Comparison of ENCODE assay signal across 8 mouse cellular contexts in genomic region chr3:126325891-126326627, GRCm38 (mm10). TPM values are rescaled to one million over a fixed set of nuclear protein-coding genes. Genes with fewer than 3 reads are reported as not detected.
DNase-seq lines count a peak whose midpoint lies in the region; ATAC-seq lines count a peak whose summit lies in the region.

No protein-coding gene starts in this region.

- no peak for ATAC-seq in megakaryocyte progenitor cell, adult 5-6 weeks (replicated peaks; ENCODE audit: poor library complexity)

- peak; percentile 9 for DNase-seq in adrenal gland, adult 2 months
- no peak for DNase-seq in adrenal gland, adult 18-20 months (ENCODE audit: low spot score in 2 of 2)
- DNase-seq in kidney, adult 9 months: peak; percentile 18
- no peak for DNase-seq in kidney, adult 11 months
- DNase-seq in Muller cell, postnatal 12 days (ENCODE audit: inconsistent ontology term): peak; percentile 6
- DNase-seq in kidney, postnatal 4 days: peak; percentile 30 to 42
- no peak for DNase-seq in frontal cortex, postnatal 25 days (ENCODE audit: low spot score in 2 of 2)

RNA-seq across cellular contexts. Expression of gene Arsj, which starts 37.4 kb away (rescaled TPM):
- under 1 TPM; 0.17 TPM for total RNA-seq in adrenal gland, adult 2 months (2021)
- polyA plus RNA-seq in adrenal gland, adult 2 months (2012; rRNA removed): 0.04 and 0.07 TPM in 2 replicates
- total RNA-seq in adrenal gland, adult 18-20 months (2021): under 1 TPM; 0.16 to 0.23 TPM
- not detected in 2 replicates for total RNA-seq in megakaryocyte progenitor cell, adult 5-6 weeks (2015)
- not detected in 2 replicates for total RNA-seq in megakaryocyte progenitor cell, adult 5-6 weeks (2017)

Comparison
In these comparisons a context has a peak if more than half of its experiments do, and no peak if none do; other contexts are left out.
1. DNase-seq: peak in adrenal gland, adult 2 months (single experiment), kidney, adult 9 months (single experiment), Muller cell, postnatal 12 days (single experiment) and kidney, postnatal 4 days (2 of 2); none in adrenal gland, adult 18-20 months (0 of 2), kidney, adult 11 months (single experiment) and frontal cortex, postnatal 25 days (0 of 2).